Mouse (Mus musculus) embryonic facial prominence, embryonic 13.5 days (tissue): ENCODE results near the gene Mcat. TPM values are rescaled to one million over a fixed set of nuclear protein-coding genes. Genes with fewer than 3 reads are reported as not detected.

ENCODE experiments used
- microRNA-seq: library from miRNA; unstranded; fragments of <30 nt; microRNA quantifications from one replicate; pipeline ENCODE4, GENCODE M21; 2016
- polyA plus RNA-seq: library from polyadenylated mRNA; unstranded; fragments of >200 nt; fragmentation: Nextera tagmentation; extraction: Ambion mirVana; gene quantifications from 2 replicates; pipeline ENCODE4 v1.2.1, GENCODE M21; 2015

Mcat gene
- polyA plus RNA-seq, 1 experiment from 2014 or later, result 41.8 TPM

Small RNAs within 50 kb of the gene (microRNA-seq; reads per million reads assigned to microRNA genes)
- gene Gm24575, result not detected

Other genes starting within 250 kb of the Mcat start
- gene Arfgap3, start 213.5 kb downstream of the Mcat start, polyA plus RNA-seq, result 45.3 and 49.9 TPM in 2 replicates
- gene Pacsin2, start 99.2 kb downstream of the Mcat start, polyA plus RNA-seq, result 49.4 and 49.6 TPM in 2 replicates
- gene Ttll1, start 52.9 kb downstream of the Mcat start, polyA plus RNA-seq, result 21.8 and 22.7 TPM in 2 replicates
- gene Bik, start 36.9 kb downstream of the Mcat start, polyA plus RNA-seq, result 3.6 and 4.0 TPM in 2 replicates
- gene Tspo, start 195 bp downstream of the Mcat start, polyA plus RNA-seq, result 38.1 and 44.5 TPM in 2 replicates
- gene Ttll12, start 31.4 kb upstream of the Mcat start, polyA plus RNA-seq, result 40.1 and 41.3 TPM in 2 replicates
- 22.9 and 24.1 TPM in 2 replicates for gene Scube1, start 161.2 kb upstream of the Mcat start, polyA plus RNA-seq
- gene Mpped1, start 215.7 kb upstream of the Mcat start, polyA plus RNA-seq, result 12.1 and 12.8 TPM in 2 replicates